Mouse (Mus musculus) heart, embryonic 11.5 days (tissue): ENCODE data around the gene Usp46. TPM values are rescaled to one million over a fixed set of nuclear protein-coding genes. Genes with fewer than 3 reads are reported as not detected.
"Not testable (repeated sequence)": the region's sequence is repeated elsewhere in the genome, so short reads cannot be mapped to it uniquely, and the experiment has no call there.

Source experiments
- ATAC-seq: fragments of 200-750 bp; cut with Nextera tagmentation; replicated peaks from 2 replicates; pipeline ENCODE4 v1.8.0; 2017; ENCODE audit warnings: moderate library complexity; ENCODE audit not compliant: insufficient number of reproducible peaks, low FRiP score, low TSS enrichment
- H3K27ac ChIP-seq: fragments of 300-500 bp; sonication (generic); 2 replicates; pipeline ENCODE4 v1.5.1; 2014; ENCODE audit warnings: mild to moderate bottlenecking, low read depth, low read length
- H3K27me3 ChIP-seq: fragments of 300-500 bp; sonication (generic); 2 replicates; pipeline ENCODE4 v1.6.1; 2014; ENCODE audit warnings: mild to moderate bottlenecking, low read length, mixed read lengths; ENCODE audit not compliant: control insufficient read depth, insufficient read depth
- H3K36me3 ChIP-seq: fragments of 300-500 bp; sonication (generic); 2 replicates; pipeline ENCODE4 v1.6.1; 2014; ENCODE audit warnings: mild to moderate bottlenecking, low read length, moderate library complexity, mixed read lengths; ENCODE audit not compliant: control insufficient read depth, insufficient read depth
- H3K4me1 ChIP-seq: fragments of 300-500 bp; sonication (generic); 2 replicates; pipeline ENCODE4 v1.6.1; 2014; ENCODE audit warnings: low read length; ENCODE audit not compliant: control insufficient read depth, insufficient read depth
- H3K4me2 ChIP-seq: fragments of 300-500 bp; sonication (generic); 2 replicates; pipeline ENCODE4 v1.6.1; 2014; ENCODE audit warnings: mild to moderate bottlenecking, moderate library complexity
- H3K4me3 ChIP-seq: fragments of 300-500 bp; sonication (generic); 2 replicates; pipeline ENCODE4 v1.5.1; 2014; ENCODE audit warnings: low read depth, low read length
- H3K9ac ChIP-seq: fragments of 300-500 bp; sonication (generic); 2 replicates; pipeline ENCODE4 v1.6.1; 2014; ENCODE audit warnings: mild to moderate bottlenecking, low read depth, low read length, moderate library complexity
- H3K9me3 ChIP-seq: fragments of 300-500 bp; sonication (generic); replicated peaks from 2 replicates; pipeline ENCODE4 v1.6.1; 2016; ENCODE audit warnings: low read length; ENCODE audit not compliant: control insufficient read depth
- WGBS: fragments of 180-500 bp; shearing (Covaris S2); extraction: QIAGEN DNeasy Blood & Tissue Kit; methylation state at CpG from one replicate; pipeline ENCODE4 v1.1.7; 2014; ENCODE audit not compliant: insufficient replicate concordance; 5-methylcytosine and 5-hydroxymethylcytosine counted together
- polyA plus RNA-seq: library from polyadenylated mRNA; unstranded; fragments of >200 nt; fragmentation: Nextera tagmentation; extraction: Ambion mirVana; gene quantifications from 2 replicates; pipeline ENCODE4 v1.2.1, GENCODE M21; 2014

The Usp46 gene
- polyA plus RNA-seq, 1 experiment from 2014 or later: 36.8 TPM

- H3K4me2 ChIP-seq: no peak overlapping the region
These were observed 75.9 kb downstream of the Usp46 start for GRCm38 (mm10) chr5:73992321-73992720.

DNA sequence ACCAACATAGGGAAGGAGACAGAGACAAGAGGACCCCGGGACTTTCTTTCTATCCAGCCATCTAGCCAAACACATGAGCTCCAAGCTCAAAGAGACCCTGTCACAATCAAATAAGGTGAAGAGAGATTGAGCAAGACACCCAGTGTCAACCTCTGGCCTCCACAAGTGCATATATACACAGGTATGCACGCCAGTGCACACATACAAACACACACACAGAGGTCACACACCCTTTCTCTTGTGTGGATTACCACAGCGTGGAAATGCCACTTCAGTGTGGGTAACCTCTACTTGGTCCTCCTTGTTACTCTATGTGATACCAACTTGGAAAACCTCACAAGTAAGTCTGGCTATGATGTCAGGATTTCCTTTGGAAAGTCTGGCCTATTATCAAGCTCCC, 78.7 kb downstream of the Usp46 start:
- H3K4me3 ChIP-seq: no peak overlapping the region
- 76% methylated on average over 3 of the region's 3 CpGs for WGBS
- no peak overlapping the region for H3K9ac ChIP-seq
- H3K27me3 ChIP-seq: no peaks in the 10 kb centered on the region
- H3K36me3 ChIP-seq: no peaks in the 10 kb centered on the region
- no peaks in the 10 kb centered on the region for H3K4me1 ChIP-seq
- ATAC-seq: no peak
- H3K9me3 ChIP-seq: no peaks in the 10 kb centered on the region
- no peak overlapping the region for H3K4me2 ChIP-seq
- H3K27ac ChIP-seq: no peak overlapping the region

More at GRCm38 (mm10) chr5:73992321-73992720, 75.9 kb downstream of the Usp46 start:
- WGBS: 90% methylated on average over 13 of the region's 13 CpGs
- H3K36me3 ChIP-seq: no peaks in the 10 kb centered on the region
- ATAC-seq: no peak
- H3K9me3 ChIP-seq: no peaks in the 10 kb centered on the region
- H3K27me3 ChIP-seq: no peaks in the 10 kb centered on the region
- H3K4me3 ChIP-seq: no peak overlapping the region
- no peaks in the 10 kb centered on the region for H3K4me1 ChIP-seq
- H3K27ac ChIP-seq: no peak overlapping the region
- no peak overlapping the region for H3K9ac ChIP-seq

GRCm38 (mm10) chr5:73987777-73988560, 80.3 kb downstream of the Usp46 start:
- no peak overlapping the region for H3K4me3 ChIP-seq
- WGBS: 71% methylated on average over 13 of the region's 13 CpGs
- no peak overlapping the region for H3K9ac ChIP-seq
- H3K36me3 ChIP-seq: no peaks in the 10 kb centered on the region
- H3K27ac ChIP-seq: no peak overlapping the region
- no peak for ATAC-seq
- H3K27me3 ChIP-seq: no peaks in the 10 kb centered on the region
- no peak overlapping the region for H3K4me2 ChIP-seq
- no peaks in the 10 kb centered on the region for H3K4me1 ChIP-seq
- H3K9me3 ChIP-seq: no peaks in the 10 kb centered on the region

GRCm38 (mm10) chr5:73977426-73977825, 90.8 kb downstream of the Usp46 start:
- Histone ChIP-seq H3K9me3 (no peaks in the 10 kb centered on the region), H3K27me3 (no peaks in the 10 kb centered on the region), H3K36me3 (no peaks in the 10 kb centered on the region), H3K4me3 (no peak overlapping the region), H3K4me2 (no peak overlapping the region), H3K9ac (no peak overlapping the region), H3K4me1 (no peaks in the 10 kb centered on the region), H3K27ac (no peak overlapping the region)
- ATAC-seq: no peak
- WGBS: 76% methylated on average over 11 of the region's 11 CpGs

- no peak overlapping the region for H3K9ac ChIP-seq
- H3K9me3 ChIP-seq: no peaks in the 10 kb centered on the region
- H3K27ac ChIP-seq: no peak overlapping the region
- H3K27me3 ChIP-seq: no peaks in the 10 kb centered on the region
- 87% methylated on average over 5 of the region's 5 CpGs for WGBS
- no peak overlapping the region for H3K4me2 ChIP-seq
- no peak for ATAC-seq
- H3K36me3 ChIP-seq: no peaks in the 10 kb centered on the region
- no peaks in the 10 kb centered on the region for H3K4me1 ChIP-seq
- no peak overlapping the region for H3K4me3 ChIP-seq
These were observed 96.5 kb downstream of the Usp46 start for GRCm38 (mm10) chr5:73971701-73972100.

GRCm38 (mm10) chr5:73970024-73970628, 98.1 kb downstream of the Usp46 start:
- H3K4me3 ChIP-seq: no peak overlapping the region
- no peak overlapping the region for H3K4me2 ChIP-seq
- ATAC-seq: no peak
- H3K36me3 ChIP-seq: no peaks in the 10 kb centered on the region
- H3K27ac ChIP-seq: no peak overlapping the region
- H3K9me3 ChIP-seq: no peaks in the 10 kb centered on the region
- H3K9ac ChIP-seq: no peak overlapping the region
- 62% methylated on average over 7 of the region's 7 CpGs for WGBS
- no peaks in the 10 kb centered on the region for H3K27me3 ChIP-seq
- H3K4me1 ChIP-seq: no peaks in the 10 kb centered on the region

DNA sequence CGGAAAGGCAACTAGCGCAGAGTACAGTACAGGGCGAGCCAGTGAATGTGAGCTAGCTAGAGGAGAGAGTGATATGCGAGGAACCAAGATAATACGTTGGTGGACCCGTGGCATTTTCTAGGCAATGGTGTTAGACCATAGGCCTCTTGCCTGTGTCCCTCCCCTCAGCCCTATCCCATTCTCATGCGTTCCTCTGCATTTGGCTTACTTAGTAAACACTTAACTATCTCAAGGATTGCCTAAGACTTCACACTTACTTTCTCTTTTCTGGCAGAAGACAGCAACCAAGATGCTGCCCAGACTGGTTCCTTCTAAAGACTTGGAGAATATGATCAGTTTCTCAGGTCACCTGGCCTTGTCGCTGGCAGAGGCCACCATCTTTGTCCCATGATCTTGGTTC, 98.9 kb downstream of the Usp46 start:
- no peaks in the 10 kb centered on the region for H3K4me1 ChIP-seq
- H3K9ac ChIP-seq: no peak overlapping the region
- ATAC-seq: no peak
- no peaks in the 10 kb centered on the region for H3K27me3 ChIP-seq
- no peaks in the 10 kb centered on the region for H3K9me3 ChIP-seq
- H3K4me2 ChIP-seq: no peak overlapping the region
- no peak overlapping the region for H3K27ac ChIP-seq
- no peaks in the 10 kb centered on the region for H3K36me3 ChIP-seq
- WGBS: 85% methylated on average over 8 of the region's 8 CpGs
- no peak overlapping the region for H3K4me3 ChIP-seq

DNA sequence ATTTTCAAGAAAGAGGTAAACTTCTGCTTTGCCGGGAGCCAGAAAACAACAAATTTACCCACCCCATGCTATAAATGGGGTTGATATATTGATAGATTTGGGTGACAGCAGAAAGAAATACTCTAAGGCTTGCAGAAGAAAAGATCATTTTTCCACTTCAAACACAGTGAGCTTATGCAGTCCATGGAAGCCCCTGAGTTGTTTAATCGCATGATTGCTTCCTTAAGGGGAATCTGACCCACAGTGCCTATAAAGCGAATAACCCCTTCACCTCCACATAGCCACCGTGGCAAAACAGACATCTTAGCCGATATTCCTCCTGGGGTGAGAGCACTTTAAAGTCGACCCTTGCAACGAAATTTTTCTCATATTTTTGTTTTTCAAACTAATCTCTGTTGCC, 108.5 kb downstream of the Usp46 start:
- no peaks in the 10 kb centered on the region for H3K9me3 ChIP-seq
- no peak overlapping the region for H3K9ac ChIP-seq
- no peak overlapping the region for H3K27ac ChIP-seq
- no peaks in the 10 kb centered on the region for H3K36me3 ChIP-seq
- no peak overlapping the region for H3K4me2 ChIP-seq
- H3K4me1 ChIP-seq: no peaks in the 10 kb centered on the region
- ATAC-seq: no peak
- WGBS: 81% methylated on average over 7 of the region's 7 CpGs
- H3K27me3 ChIP-seq: no peaks in the 10 kb centered on the region
- no peak overlapping the region for H3K4me3 ChIP-seq

DNA sequence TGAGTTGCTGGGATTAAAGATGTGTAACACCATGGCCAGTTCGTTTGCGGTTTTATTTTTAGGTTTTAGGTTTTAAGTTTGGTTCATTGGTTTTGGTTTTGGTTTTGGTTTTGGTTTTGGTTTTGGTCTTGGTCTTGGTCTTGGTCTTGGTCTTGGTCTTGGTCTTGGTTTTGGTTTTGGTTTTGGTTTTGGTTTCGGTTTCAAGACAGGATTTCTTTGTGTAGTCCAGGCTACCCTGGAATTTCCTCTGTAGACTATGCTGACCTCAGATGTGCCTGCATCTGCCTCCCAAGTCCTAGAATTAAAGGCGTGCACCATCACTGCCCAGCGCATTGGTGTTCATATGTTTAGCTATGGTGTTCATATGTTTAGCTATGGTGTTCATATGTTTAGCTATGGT, 109.6 kb downstream of the Usp46 start:
- H3K9ac ChIP-seq, H3K27ac ChIP-seq, H3K9me3 ChIP-seq, H3K27me3 ChIP-seq, H3K4me1 ChIP-seq, H3K4me2 ChIP-seq, H3K36me3 ChIP-seq, H3K4me3 ChIP-seq, ATAC-seq: not testable (repeated sequence)
- 85% methylated on average over 5 of the region's 5 CpGs for WGBS
